Mouse (Mus musculus): Measurements from ENCODE around the gene Lmln. TPM values are rescaled to one million over a fixed set of nuclear protein-coding genes. Genes with fewer than 3 reads are reported as not detected.
"Not testable (repeated sequence)": the region's sequence is repeated elsewhere in the genome, so short reads cannot be mapped to it uniquely, and the experiment has no call there.

Lmln gene
- polyA plus RNA-seq, 1 experiment from 2014 or later, result 3.5 TPM

DNA sequence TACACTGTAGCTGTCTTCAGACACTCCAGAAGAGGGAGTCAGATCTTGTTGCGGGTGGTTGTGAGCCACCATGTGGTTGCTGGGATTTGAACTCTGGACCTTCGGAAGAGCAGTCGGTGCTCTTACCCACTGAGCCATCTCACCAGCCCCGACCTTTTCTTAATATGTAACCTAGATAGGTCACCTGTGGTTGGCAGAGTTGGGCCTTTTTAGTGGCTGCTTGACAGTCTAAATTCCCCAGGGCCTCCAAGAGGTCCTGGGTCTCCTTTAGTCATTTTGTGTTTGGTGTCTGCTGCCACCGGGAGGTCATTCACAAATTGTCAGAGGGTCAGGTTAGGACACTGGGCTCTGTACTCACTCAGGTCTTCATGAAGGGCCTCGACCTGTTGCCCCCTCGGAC, 76.7 kb downstream of the Lmln start:
- H3K36me3 ChIP-seq; H3K4me1 ChIP-seq; H3K27me3 ChIP-seq (replicated peaks); ATAC-seq (ENCODE audit: extremely low read depth, insufficient number of reproducible peaks, low FRiP score, low TSS enrichment); H3K9ac ChIP-seq; H3K4me3 ChIP-seq; H3K4me2 ChIP-seq; H3K9me3 ChIP-seq; H3K27ac ChIP-seq (replicated peaks): not testable (repeated sequence)
- 78% methylated on average over 6 of the region's 7 CpGs for WGBS

DNA sequence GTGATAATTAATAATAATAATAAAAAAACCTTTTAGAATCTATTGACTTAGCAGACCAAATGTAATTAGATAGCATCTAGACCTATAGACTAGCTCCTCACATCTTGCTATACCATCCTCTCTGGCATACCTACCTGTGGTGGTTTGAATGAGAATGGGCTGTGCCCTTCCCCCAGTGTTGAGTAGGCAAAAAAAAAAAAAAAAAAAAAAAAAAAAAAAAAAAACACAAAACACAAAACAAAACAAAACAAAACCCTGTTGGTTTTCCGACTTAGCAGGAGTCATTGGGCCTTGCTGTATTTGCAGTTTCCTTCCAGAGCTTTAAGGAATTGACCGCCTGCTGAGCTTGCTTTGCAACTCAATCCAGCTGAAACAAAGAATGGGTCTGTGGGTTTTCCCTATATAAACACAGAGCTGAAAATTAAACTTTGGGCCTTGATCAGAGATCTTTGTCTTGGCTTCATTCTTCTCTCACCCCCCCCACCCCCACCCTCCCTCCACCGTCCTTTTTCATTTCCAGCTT, 79.5 kb downstream of the Lmln start:
- Histone ChIP-seq H3K9me3 (no peaks in the 10 kb centered on the region), H3K4me2 (no peak overlapping the region), H3K36me3 (no peaks in the 10 kb centered on the region), H3K9ac (no peak overlapping the region), H3K4me3 (no peak overlapping the region), H3K27me3 (replicated peaks) (no peaks in the 10 kb centered on the region), H3K27ac (replicated peaks) (no peak overlapping the region), H3K4me1 (0 out of 2 replicates have a peak, but pooled peaks cover 3% of the 10 kb centered on the region)
- ATAC-seq (ENCODE audit: extremely low read depth, insufficient number of reproducible peaks, low FRiP score, low TSS enrichment), result no peak
- WGBS, result 59% methylated on average over 3 of the region's 3 CpGs

DNA sequence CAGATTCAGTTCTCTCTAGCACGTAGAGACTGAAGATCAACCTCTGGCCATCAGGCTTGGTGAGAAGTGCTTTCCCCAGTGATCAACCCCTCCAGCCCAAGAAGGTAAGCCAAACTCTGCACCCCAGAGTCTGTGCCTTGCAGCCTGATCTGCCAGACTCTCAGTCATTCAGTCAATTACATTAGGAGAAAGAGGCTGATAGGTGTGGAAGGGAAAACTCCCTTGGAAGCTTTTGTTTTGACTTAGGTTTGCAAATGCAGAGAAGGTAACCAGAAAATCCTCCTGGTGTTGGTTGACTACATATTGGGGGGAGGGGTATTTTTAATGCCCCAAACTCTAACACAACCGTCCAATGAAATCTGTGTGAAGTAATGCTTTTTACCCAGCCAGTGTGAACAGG, 81.1 kb downstream of the Lmln start:
- H3K27me3 ChIP-seq (replicated peaks), result no peaks in the 10 kb centered on the region
- WGBS, result 60% methylated on average over 2 of the region's 2 CpGs
- H3K9me3 ChIP-seq, result no peaks in the 10 kb centered on the region
- no peaks in the 10 kb centered on the region for H3K36me3 ChIP-seq
- no peak overlapping the region for H3K27ac ChIP-seq (replicated peaks)
- no peak for ATAC-seq (ENCODE audit: extremely low read depth, insufficient number of reproducible peaks, low FRiP score, low TSS enrichment)
- 0 out of 2 replicates have a peak, but pooled peaks cover 3% of the 10 kb centered on the region for H3K4me1 ChIP-seq
- H3K4me2 ChIP-seq, result no peak overlapping the region
- H3K9ac ChIP-seq, result no peak overlapping the region
- no peak overlapping the region for H3K4me3 ChIP-seq

DNA sequence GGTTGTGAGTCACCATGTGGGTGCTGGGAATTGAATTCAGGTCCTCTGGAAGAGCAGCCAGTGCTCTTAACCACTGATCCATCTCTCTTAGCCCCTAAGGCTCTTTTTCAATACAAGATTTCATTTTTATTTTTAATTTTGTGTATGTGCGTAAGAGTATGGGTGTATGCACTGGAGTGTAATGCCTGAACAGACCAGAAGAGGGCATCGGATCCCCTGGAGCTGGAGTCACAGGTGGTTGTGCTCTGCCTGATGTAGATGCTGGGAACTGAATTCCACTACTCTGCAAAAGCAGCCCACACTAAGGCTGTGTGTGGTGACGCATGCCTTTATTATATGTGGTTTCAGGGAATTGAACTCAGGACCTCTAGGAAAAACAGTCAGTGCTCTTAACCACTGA, 83.9 kb downstream of the Lmln start:
- 0 out of 2 replicates have a peak, but pooled peaks cover 3% of the 10 kb centered on the region for H3K4me1 ChIP-seq
- H3K4me3 ChIP-seq, result no peak overlapping the region
- H3K36me3 ChIP-seq, result no peaks in the 10 kb centered on the region
- no peak overlapping the region for H3K9ac ChIP-seq
- no peak for ATAC-seq (ENCODE audit: extremely low read depth, insufficient number of reproducible peaks, low FRiP score, low TSS enrichment)
- H3K9me3 ChIP-seq, result no peaks in the 10 kb centered on the region
- WGBS, result 88% methylated on average over 3 of the region's 3 CpGs
- no peaks in the 10 kb centered on the region for H3K27me3 ChIP-seq (replicated peaks)
- no peak overlapping the region for H3K27ac ChIP-seq (replicated peaks)
- no peak overlapping the region for H3K4me2 ChIP-seq

DNA sequence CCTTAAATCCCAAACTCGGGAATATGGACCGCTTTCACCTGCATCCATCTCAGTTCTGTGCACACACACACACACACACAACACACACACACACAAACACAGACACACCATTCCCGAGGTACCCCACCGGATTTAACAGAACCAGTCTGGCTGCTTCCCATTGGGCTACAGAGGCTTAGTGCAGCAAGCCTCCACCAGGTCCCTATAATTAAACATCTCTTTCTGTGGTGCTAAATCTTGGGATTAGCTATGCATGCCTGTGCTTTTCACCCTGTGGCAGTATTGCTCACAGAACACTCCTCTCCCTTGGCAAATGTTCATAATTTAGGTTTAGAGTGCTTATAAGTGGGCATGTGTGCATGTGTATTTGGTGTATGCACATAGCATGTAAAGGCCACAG, 85.8 kb downstream of the Lmln start:
- Histone ChIP-seq H3K4me1 (0 out of 2 replicates have a peak, but pooled peaks cover 3% of the 10 kb centered on the region), H3K9me3 (no peaks in the 10 kb centered on the region), H3K4me3 (no peak overlapping the region), H3K27ac (replicated peaks) (no peak overlapping the region), H3K36me3 (no peaks in the 10 kb centered on the region), H3K4me2 (no peak overlapping the region), H3K9ac (no peak overlapping the region), H3K27me3 (replicated peaks) (no peaks in the 10 kb centered on the region)
- no peak for ATAC-seq (ENCODE audit: extremely low read depth, insufficient number of reproducible peaks, low FRiP score, low TSS enrichment)
- 77% methylated on average over 4 of the region's 4 CpGs for WGBS

DNA sequence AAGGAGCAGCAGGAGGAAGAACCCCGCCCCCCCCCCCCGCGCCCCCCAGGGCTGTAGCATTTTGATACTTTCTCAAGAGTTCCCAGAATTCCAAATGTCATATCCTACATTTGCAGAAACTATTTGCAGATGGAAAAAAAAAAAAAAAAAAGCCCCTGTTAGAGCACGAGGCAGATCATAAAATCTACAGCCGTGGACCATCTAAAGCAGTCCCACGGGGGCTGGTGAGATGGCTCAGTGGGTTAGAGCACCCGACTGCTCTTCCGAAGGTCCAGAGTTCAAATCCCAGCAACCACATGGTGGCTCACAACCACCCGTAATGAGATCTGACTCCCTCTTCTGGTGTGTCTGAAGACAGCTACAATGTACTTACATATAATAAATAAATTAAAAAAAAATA, 88.6 kb downstream of the Lmln start:
- H3K4me3 ChIP-seq; H3K4me2 ChIP-seq; H3K9ac ChIP-seq; H3K9me3 ChIP-seq; H3K27me3 ChIP-seq (replicated peaks); H3K27ac ChIP-seq (replicated peaks); ATAC-seq (ENCODE audit: extremely low read depth, insufficient number of reproducible peaks, low FRiP score, low TSS enrichment); H3K4me1 ChIP-seq; H3K36me3 ChIP-seq: not testable (repeated sequence)
- WGBS, result 74% methylated on average over 9 of the region's 9 CpGs

DNA sequence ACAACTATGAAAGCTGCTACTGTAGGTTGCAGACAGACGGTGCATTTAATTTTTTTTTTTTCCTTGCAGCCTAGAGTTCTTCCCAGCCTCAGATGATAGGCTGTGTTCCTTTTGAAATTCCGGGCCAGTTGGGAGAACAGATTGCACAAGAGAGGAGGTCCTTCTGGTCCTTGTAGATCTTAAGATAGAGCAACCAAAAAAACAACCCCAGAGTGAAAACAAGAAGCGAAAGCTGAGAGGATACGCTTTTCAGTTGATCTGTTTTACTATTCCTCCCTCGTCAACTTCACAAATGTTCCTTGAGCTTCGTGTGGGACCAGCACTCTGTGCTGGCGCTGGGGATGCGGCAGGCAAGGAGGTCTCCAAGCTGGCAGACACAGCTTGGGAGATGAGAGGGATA, 89.2 kb downstream of the Lmln start:
- Histone ChIP-seq H3K4me1 (no peaks in the 10 kb centered on the region), H3K4me2 (no peak overlapping the region), H3K9ac (no peak overlapping the region), H3K9me3 (no peaks in the 10 kb centered on the region), H3K27me3 (replicated peaks) (no peaks in the 10 kb centered on the region), H3K4me3 (no peak overlapping the region), H3K36me3 (no peaks in the 10 kb centered on the region), H3K27ac (replicated peaks) (no peak overlapping the region)
- ATAC-seq (ENCODE audit: extremely low read depth, insufficient number of reproducible peaks, low FRiP score, low TSS enrichment), result no peak
- 69% methylated on average over 8 of the region's 8 CpGs for WGBS

DNA sequence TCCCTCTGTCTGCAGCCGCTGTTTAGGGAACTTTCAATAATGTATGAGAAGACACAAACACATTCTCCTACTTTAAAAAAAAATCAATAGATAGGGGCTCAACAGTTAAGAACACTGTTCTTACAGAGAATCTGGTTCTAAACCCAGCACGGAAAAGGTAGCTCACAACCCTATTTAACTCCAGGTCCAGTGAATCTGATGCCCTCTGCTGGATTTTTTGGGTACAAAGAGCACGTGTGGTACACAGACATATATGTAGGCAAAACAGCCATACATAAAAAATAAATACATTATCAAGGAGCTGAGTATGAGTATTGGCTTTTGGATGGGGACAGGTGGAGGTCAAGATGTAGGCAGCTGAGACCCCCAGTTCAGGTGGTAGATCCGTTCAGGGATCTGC, 92.7 kb downstream of the Lmln start:
- H3K9ac ChIP-seq, result no peak overlapping the region
- no peak overlapping the region for H3K4me2 ChIP-seq
- no peaks in the 10 kb centered on the region for H3K36me3 ChIP-seq
- ATAC-seq (ENCODE audit: extremely low read depth, insufficient number of reproducible peaks, low FRiP score, low TSS enrichment), result no peak
- 41% methylated on average over 4 of the region's 4 CpGs for WGBS
- H3K4me3 ChIP-seq, result no peak overlapping the region
- H3K27me3 ChIP-seq (replicated peaks), result no peaks in the 10 kb centered on the region
- H3K4me1 ChIP-seq, result no peaks in the 10 kb centered on the region
- H3K9me3 ChIP-seq, result no peaks in the 10 kb centered on the region
- H3K27ac ChIP-seq (replicated peaks), result no peak overlapping the region

DNA sequence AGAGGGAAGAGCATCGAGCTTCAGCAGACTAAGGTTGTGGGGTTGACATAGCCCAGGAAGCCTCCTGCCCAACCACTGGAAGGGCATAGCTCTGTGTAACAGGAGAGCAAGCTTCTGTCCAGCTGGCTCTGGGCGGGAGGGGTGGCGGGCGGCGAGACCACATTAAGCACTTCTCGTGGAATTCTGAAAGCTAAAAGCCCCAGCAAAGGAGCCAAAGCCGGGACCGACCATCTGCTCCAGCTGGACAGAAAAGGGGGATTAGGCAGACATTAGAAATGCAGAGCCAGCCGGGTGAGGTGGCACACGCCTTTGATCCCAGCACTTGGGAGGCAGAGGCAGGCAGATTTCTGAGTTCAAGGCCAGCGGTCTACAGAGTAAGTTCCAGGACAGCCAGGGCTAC, 95.7 kb downstream of the Lmln start:
- H3K27ac ChIP-seq (replicated peaks), result no peak overlapping the region
- 88% methylated on average over 11 of the region's 11 CpGs for WGBS
- no peaks in the 10 kb centered on the region for H3K27me3 ChIP-seq (replicated peaks)
- no peak for ATAC-seq (ENCODE audit: extremely low read depth, insufficient number of reproducible peaks, low FRiP score, low TSS enrichment)
- no peaks in the 10 kb centered on the region for H3K9me3 ChIP-seq
- H3K9ac ChIP-seq, result no peak overlapping the region
- H3K4me1 ChIP-seq, result peaks cover 2% of the 10 kb centered on the region
- no peak overlapping the region for H3K4me2 ChIP-seq
- H3K4me3 ChIP-seq, result no peak overlapping the region
- H3K36me3 ChIP-seq, result no peaks in the 10 kb centered on the region

DNA sequence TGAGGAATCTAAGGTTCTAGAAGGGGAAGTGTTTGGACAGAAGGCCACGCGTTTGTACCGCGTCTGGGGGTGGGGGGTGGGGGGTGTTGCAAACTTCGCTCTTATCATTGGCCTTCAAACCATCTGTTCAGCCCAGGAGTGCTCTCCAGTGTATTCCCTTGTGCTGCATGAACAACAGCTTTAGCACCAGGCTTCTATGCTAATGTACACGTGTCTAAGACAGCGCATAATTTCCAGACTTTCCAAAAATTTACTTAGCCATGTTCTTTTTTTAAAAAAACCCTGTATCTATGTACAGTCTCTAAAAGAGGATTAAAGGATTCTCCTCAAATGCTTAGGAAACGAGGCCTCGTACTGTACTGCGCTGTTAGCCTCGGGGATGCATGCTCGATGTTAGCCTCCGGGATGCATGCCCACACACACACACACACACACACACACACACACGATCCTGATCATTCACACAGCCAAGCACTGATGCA, 96.3 kb downstream of the Lmln start:
- Histone ChIP-seq H3K27ac (replicated peaks) (no peak overlapping the region), H3K27me3 (replicated peaks) (no peaks in the 10 kb centered on the region), H3K36me3 (no peaks in the 10 kb centered on the region), H3K9me3 (no peaks in the 10 kb centered on the region), H3K4me3 (no peak overlapping the region), H3K9ac (no peak overlapping the region), H3K4me1 (peaks cover 9% of the 10 kb centered on the region), H3K4me2 (no peak overlapping the region)
- WGBS, result 86% methylated on average over 14 of the region's 14 CpGs
- ATAC-seq (ENCODE audit: extremely low read depth, insufficient number of reproducible peaks, low FRiP score, low TSS enrichment), result no peak

DNA sequence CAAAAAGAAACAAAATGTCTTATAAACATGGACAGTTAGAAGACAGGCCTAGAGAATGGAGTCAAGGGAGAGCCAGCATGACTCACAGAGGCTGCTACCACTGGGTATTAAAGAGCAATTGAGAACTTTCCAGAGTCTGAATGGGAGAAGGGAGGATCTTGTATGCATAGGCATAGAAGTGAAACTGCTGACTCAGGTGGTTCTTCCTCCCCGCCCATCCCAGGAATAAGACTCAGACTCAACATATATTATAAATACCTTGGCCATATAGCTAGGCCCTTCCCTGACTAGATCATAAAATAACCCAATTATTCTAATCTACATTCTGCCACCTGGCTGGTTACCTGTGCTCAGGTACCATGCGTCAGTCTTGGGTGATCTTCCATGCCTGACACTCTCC, 97.0 kb downstream of the Lmln start:
- Histone ChIP-seq H3K27ac (replicated peaks) (no peak overlapping the region), H3K9ac (no peak overlapping the region), H3K4me2 (no peak overlapping the region), H3K4me1 (peaks cover 10% of the 10 kb centered on the region), H3K9me3 (no peaks in the 10 kb centered on the region), H3K27me3 (replicated peaks) (no peaks in the 10 kb centered on the region), H3K4me3 (no peak overlapping the region), H3K36me3 (no peaks in the 10 kb centered on the region)
- 88% methylated on average over 2 of the region's 2 CpGs for WGBS
- ATAC-seq (ENCODE audit: extremely low read depth, insufficient number of reproducible peaks, low FRiP score, low TSS enrichment), result no peak

DNA sequence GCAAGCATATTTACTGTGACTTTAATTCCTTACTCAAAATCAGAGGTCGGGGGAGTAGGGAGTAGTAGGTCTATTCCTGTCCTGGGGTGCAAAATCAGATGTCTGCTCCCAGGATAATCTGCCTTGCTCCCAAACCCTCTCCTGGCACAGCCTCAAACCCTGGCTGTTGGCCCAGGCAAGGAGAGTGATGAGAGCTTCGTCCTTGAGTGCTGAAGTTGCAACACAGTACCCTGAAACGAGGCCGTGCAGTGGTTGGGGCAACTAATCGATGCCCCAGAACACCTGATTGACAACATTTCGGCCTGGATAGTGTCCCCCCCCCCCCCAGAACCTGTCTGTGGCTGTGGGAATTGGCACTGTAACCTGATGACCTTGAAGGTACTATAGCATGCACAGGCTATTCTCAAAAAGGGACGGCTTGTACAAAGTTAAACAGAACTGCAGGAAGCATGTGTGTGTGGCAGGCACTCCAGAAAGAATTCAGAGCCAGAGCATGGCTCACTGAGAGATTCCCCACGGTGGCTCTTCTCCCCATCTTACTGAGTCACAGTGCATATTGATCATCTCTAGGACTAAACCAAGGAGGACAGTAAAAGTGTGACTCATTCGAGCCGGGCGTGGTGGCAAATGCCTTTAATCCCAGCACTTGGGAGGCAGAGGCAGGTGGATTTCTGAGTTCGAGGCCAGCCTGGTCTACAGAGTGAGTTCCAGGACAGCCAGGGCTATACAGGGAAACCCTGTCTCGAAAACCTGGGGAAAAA, 101.2 kb downstream of the Lmln start:
- Histone ChIP-seq H3K9ac (0 out of 2 replicates have a peak overlapping the region, but pooled peaks have one; percentile 37), H3K36me3 (no peaks in the 10 kb centered on the region), H3K27ac (replicated peaks) (peak overlapping the region; percentile 69), H3K4me1 (peaks cover 10% of the 10 kb centered on the region), H3K4me3 (no peak overlapping the region), H3K27me3 (replicated peaks) (no peaks in the 10 kb centered on the region), H3K4me2 (no peak overlapping the region), H3K9me3 (no peaks in the 10 kb centered on the region)
- 54% methylated on average over 13 of the region's 13 CpGs for WGBS
- no peak for ATAC-seq (ENCODE audit: extremely low read depth, insufficient number of reproducible peaks, low FRiP score, low TSS enrichment)
